Mouse (Mus musculus) liver, embryonic 14.5 days (tissue): Measurements from ENCODE around the gene Elmo1. TPM values are rescaled to one million over a fixed set of nuclear protein-coding genes. Genes with fewer than 3 reads are reported as not detected.

Source experiments
- ATAC-seq: fragments of 200-750 bp; cut with Nextera tagmentation; 2 replicates; pipeline ENCODE4 v1.8.0; 2017; ENCODE audit warnings: moderate number of reproducible peaks, mild to moderate bottlenecking, moderate library complexity; ENCODE audit not compliant: insufficient read depth
- DNase-seq, 3 experiments: peaks; one replicate each; pipeline ENCODE4 v3.0.0-alpha.2; 2012 to 2013; ENCODE audit warnings: low read depth in 3 of 3, low spot score in 3 of 3
- H3K27ac ChIP-seq: fragments of 300-500 bp; sonication (generic); 2 replicates; pipeline ENCODE4 v1.5.1; 2014; ENCODE audit warnings: moderate library complexity, mild to moderate bottlenecking, control low read depth, inconsistent platforms
- H3K27me3 ChIP-seq: fragments of 300-500 bp; sonication (generic); 2 replicates; pipeline ENCODE4 v1.6.1; 2014; ENCODE audit warnings: mild to moderate bottlenecking, low read length, moderate library complexity; ENCODE audit not compliant: control insufficient read depth, insufficient read depth
- H3K36me3 ChIP-seq: fragments of 300-500 bp; sonication (generic); replicated peaks from 2 replicates; pipeline ENCODE4 v1.6.1; 2014; ENCODE audit warnings: low read depth; ENCODE audit not compliant: control insufficient read depth, insufficient read depth
- H3K4me1 ChIP-seq, 2 experiments: fragments of 200-500 bp in 1 of 2; fragments of 300-500 bp in 1 of 2; sonication (generic) in 1 of 2; replicated peaks; 2 replicates each; pipeline ENCODE4 v1.6.1; 2012 to 2014; ENCODE audit warnings: antibody characterized with exemption in 1 of 2, inconsistent platforms in 1 of 2, low read length in 1 of 2; ENCODE audit not compliant: control insufficient read depth in 2 of 2, insufficient read depth in 2 of 2
- H3K4me2 ChIP-seq: fragments of 300-500 bp; sonication (generic); 2 replicates; pipeline ENCODE4 v1.6.1; 2014; ENCODE audit warnings: low read depth, mild to moderate bottlenecking, control low read depth, moderate library complexity
- H3K4me3 ChIP-seq, 2 experiments: fragments of 200-500 bp in 1 of 2; fragments of 300-500 bp in 1 of 2; sonication (generic) in 1 of 2; 2 replicates each; pipeline ENCODE4 v1.5.1; 2012 to 2014; ENCODE audit warnings: low read depth in 2 of 2, low read length in 2 of 2, mild to moderate bottlenecking in 2 of 2, control low read depth in 1 of 2, inconsistent platforms in 1 of 2, moderate library complexity in 1 of 2; ENCODE audit not compliant: insufficient read depth in 1 of 2
- H3K9ac ChIP-seq: fragments of 300-500 bp; sonication (generic); replicated peaks from 2 replicates; pipeline ENCODE4 v1.6.1; 2014; ENCODE audit warnings: mild to moderate bottlenecking, control low read depth, moderate library complexity
- H3K9me3 ChIP-seq: fragments of 300-500 bp; sonication (generic); 2 replicates; pipeline ENCODE4 v1.6.1; 2016; ENCODE audit warnings: low read length, mixed read lengths; ENCODE audit not compliant: control insufficient read depth
- CTCF ChIP-seq: IDR thresholded peaks from 2 replicates; pipeline ENCODE4 v1.5.1; 2016; ENCODE audit warnings: antibody characterized with exemption, low read depth, control low read depth
- EP300 ChIP-seq: IDR thresholded peaks from 2 replicates; pipeline ENCODE4 v1.6.1; 2016; ENCODE audit warnings: antibody characterized with exemption, low read depth
- whole genome bisulfite sequencing: fragments of 180-500 bp; shearing (Covaris S2); extraction: QIAGEN DNeasy Blood & Tissue Kit; methylation state at CpG from one replicate; pipeline ENCODE4 v1.1.7; 2014; ENCODE audit not compliant: insufficient replicate concordance; 5-methylcytosine and 5-hydroxymethylcytosine counted together
- polyA plus RNA-seq, 2 experiments: library from polyadenylated mRNA; depleted of rRNA in 1 of 2; stranded (reverse) in 1 of 2; unstranded in 1 of 2; fragments of >200 nt; fragmentation: Nextera tagmentation in 1 of 2; extraction: Ambion mirVana in 1 of 2; gene quantifications; 2 replicates each; pipeline versions ENCODE4 v1.2.1 to v1.2.3; 2012 to 2014

Elmo1 gene
- polyA plus RNA-seq, 2 experiments, result 3.0 to 3.9 TPM

DNA sequence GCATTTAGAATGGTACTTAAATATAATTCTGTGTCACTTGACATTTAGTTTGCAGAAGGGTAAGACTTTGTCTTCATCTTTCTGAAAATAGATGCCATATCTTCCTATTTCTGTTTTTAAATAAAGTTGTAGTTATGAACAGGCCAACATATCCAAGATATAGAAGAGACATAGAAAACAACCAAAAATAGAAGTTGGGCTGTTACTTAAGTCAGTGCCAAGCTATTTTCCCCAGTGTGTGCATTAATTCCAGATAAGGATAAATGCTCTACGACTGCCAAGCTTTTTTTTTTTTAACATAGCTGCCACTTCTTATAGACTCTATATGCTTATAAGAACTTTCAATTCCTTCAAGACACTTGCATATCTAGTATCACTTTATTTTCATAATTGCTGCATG, 511.0 kb downstream of the Elmo1 start:
- Histone ChIP-seq H3K9ac (no peak overlapping the region), H3K27me3 (no peaks in the 10 kb centered on the region), H3K36me3 (no peaks in the 10 kb centered on the region), H3K9me3 (no peaks in the 10 kb centered on the region), H3K27ac (no peak overlapping the region), H3K4me2 (no peak overlapping the region), H3K4me3 (no peak overlapping the region), H3K4me1 (peaks cover 0 to 8% of the 10 kb centered on the region in 2 experiments; a peak in 1 of 4 replicates)
- WGBS, result 36% methylated on average over 1 of the region's 1 CpGs
- TF ChIP-seq CTCF, result no peak
- TF ChIP-seq EP300, result no peak
- DNase-seq (no peak), ATAC-seq (no peak)

DNA sequence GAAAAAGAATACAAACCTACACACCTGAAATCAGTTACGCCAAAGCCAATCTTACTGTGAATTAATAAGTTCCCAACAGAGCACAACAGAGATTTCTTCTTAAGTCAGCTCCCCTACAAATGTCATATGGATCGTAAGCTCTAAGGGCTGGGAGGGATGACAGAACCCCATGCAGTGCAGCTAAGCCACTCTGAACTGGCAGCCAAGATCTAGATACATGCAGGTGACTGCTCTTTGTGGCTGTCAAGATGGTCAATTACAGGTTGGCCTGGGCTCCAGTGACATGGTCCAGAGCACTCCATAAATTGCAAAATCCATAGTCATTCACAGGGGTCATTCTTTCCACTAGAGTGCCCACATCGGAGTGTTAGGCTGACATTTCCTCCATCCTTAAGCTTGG, 516.5 kb downstream of the Elmo1 start:
- Histone ChIP-seq H3K36me3 (no peaks in the 10 kb centered on the region), H3K27me3 (no peaks in the 10 kb centered on the region), H3K4me3 (no peak overlapping the region), H3K9ac (no peak overlapping the region), H3K27ac (no peak overlapping the region), H3K4me2 (no peak overlapping the region), H3K4me1 (0 out of 4 replicates have a peak, but pooled peaks cover 0 to 3% of the 10 kb centered on the region in 2 experiments), H3K9me3 (no peaks in the 10 kb centered on the region)
- DNase-seq, result no peak
- 70% methylated on average over 3 of the region's 3 CpGs for WGBS
- ATAC-seq, result no peak
- no peak for TF ChIP-seq CTCF
- TF ChIP-seq EP300, result no peak

DNA sequence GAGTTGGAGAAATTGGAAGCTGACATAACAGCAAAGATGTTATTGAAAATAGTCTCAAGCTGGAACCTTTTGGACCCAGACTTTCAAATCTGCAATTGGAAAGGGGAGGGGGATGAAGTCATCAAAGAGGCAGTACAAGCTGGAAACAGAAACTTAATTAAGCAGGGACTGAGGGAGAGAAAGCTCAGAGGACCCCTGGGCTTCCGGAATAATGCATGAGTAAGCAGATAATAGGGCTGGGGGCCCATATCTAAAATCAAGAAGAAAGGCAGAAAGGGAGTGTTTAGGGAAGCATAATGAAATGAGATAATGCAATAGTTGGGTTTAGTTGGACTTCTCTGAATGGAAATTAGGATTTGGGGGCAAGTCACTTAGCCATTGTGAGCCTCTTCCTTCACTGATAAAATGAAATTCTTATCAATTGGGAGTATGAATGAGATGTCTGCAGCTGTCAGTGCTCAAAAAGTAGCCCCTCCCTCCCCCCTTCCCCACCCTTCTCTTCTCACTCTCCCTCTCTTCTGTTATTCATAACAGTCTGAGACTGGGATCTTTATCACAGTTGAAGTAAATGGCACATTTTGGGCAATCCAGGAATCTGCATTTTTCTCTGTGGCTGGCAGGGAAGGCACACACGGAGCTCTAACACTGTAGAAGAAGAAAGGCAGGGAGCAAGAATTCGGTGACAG, 518.8 kb downstream of the Elmo1 start:
- Histone ChIP-seq H3K9me3 (no peaks in the 10 kb centered on the region), H3K36me3 (no peaks in the 10 kb centered on the region), H3K4me2 (no peak overlapping the region), H3K9ac (no peak overlapping the region), H3K27ac (no peak overlapping the region), H3K4me3 (no peak overlapping the region), H3K4me1 (0 out of 4 replicates have a peak, but pooled peaks cover 0 to 3% of the 10 kb centered on the region in 2 experiments), H3K27me3 (no peaks in the 10 kb centered on the region)
- TF ChIP-seq CTCF (no peak), EP300 (no peak)
- ATAC-seq (no peak), DNase-seq (no peak)
- WGBS, result 48% methylated on average over 3 of the region's 3 CpGs

DNA sequence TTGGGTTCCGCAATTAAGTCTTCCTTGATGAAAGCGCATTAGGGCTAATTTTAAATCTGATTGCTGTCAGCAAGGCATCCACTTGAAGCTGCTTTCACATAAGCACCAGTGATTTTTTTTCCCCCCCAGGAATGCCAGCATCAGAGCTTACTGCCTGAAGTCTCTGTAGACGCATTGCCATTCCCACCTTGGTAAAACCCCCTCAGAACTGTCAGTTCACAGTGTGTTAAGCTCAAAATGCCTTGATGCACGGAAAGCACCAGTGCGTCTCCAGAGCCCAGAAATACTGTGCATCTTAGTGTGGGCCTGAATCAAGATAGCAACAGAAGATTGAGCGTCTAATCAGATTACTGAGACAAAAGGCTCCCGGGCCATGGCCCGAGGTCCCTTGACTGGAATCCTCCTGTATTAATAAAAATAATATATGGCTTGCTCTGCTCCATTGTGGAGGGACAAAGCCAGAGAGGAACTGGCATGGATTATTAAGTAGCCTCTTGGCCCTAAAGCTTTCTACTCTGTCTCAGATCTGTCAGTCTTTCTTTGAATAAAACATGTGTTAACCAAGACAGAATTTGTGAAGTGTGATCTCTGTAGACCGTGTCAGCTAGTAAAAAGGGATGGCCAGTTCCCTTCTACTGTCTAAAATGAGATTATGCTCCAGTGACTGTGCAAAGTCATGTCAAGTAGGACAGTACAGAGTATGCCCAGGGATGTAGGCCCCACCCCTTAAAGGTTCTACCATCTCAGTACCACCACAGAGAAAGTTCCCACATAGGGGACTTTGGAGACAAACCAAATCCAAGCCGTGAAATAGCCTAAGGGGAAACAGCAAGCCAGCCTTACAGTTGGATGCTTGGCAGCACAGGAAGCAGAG, 525.4 kb downstream of the Elmo1 start:
- TF ChIP-seq CTCF, result no peak
- TF ChIP-seq EP300, result no peak
- Histone ChIP-seq H3K36me3 (no peaks in the 10 kb centered on the region), H3K27me3 (no peaks in the 10 kb centered on the region), H3K4me2 (no peak overlapping the region), H3K4me3 (no peak overlapping the region), H3K4me1 (no peaks in the 10 kb centered on the region), H3K9ac (no peak overlapping the region), H3K27ac (no peak overlapping the region), H3K9me3 (no peaks in the 10 kb centered on the region)
- DNase-seq (no peak), ATAC-seq (no peak)
- 63% methylated on average over 10 of the region's 10 CpGs for WGBS

DNA sequence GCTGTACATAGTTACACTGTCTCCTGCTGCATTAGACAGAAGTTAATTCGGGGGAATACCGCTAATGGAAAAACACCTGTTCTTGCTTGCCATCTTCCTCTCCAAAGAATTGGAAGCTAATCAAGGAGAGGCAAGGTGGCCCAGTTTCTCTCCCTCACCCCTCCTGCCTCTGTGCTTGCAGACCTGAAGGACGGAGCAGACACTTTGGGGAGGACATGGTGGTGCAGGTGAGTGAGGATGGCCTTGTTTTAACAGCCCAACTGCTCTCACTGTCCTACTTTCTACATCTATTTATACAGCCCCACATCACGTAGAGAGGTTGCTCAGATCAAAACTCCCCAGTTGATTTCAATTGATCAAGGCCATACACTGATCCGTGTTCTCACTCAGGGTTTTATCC, 529.5 kb downstream of the Elmo1 start:
- H3K27ac ChIP-seq, result no peak overlapping the region
- TF ChIP-seq EP300 (no peak), CTCF (no peak)
- H3K27me3 ChIP-seq, result no peaks in the 10 kb centered on the region
- H3K4me1 ChIP-seq, result no peaks in the 10 kb centered on the region
- DNase-seq, result no peak
- H3K4me2 ChIP-seq, result no peak overlapping the region
- 60% methylated on average over 5 of the region's 5 CpGs for WGBS
- no peak for ATAC-seq
- no peak overlapping the region for H3K4me3 ChIP-seq
- no peak overlapping the region for H3K9ac ChIP-seq
- no peaks in the 10 kb centered on the region for H3K36me3 ChIP-seq
- H3K9me3 ChIP-seq, result no peaks in the 10 kb centered on the region
